Mouse (Mus musculus) ES-Bruce4 (cell line): ENCODE measurements around the gene Arl4c. TPM values are rescaled to one million over a fixed set of nuclear protein-coding genes. Genes with fewer than 3 reads are reported as not detected.

ENCODE experiments used
- H3K27ac ChIP-seq: 2 replicates; pipeline ENCODE4 v1.5.1; 2012; ENCODE audit warnings: low read length, inconsistent platforms; ENCODE audit not compliant: insufficient read depth
- H3K27me3 ChIP-seq: 2 replicates; pipeline ENCODE4 v1.6.1; 2012; ENCODE audit warnings: mild to moderate bottlenecking, low read length, inconsistent platforms; ENCODE audit not compliant: control insufficient read depth, poor library complexity, insufficient read depth, severe bottlenecking
- H3K36me3 ChIP-seq: 2 replicates; pipeline ENCODE4 v1.6.1; 2012; ENCODE audit warnings: inconsistent platforms, mild to moderate bottlenecking, low read length, moderate library complexity; ENCODE audit not compliant: control insufficient read depth, poor library complexity, insufficient read depth, severe bottlenecking
- H3K4me1 ChIP-seq: one replicate; pipeline ENCODE4 v1.8.1; 2011; ENCODE audit warnings: low read length; ENCODE audit not compliant: control insufficient read depth, insufficient read depth
- H3K4me3 ChIP-seq: 2 replicates; pipeline ENCODE4 v1.5.1; 2011; ENCODE audit warnings: low read depth, mild to moderate bottlenecking, low read length
- H3K9ac ChIP-seq: 2 replicates; pipeline ENCODE4 v1.6.1; 2012; ENCODE audit warnings: low read depth, mild to moderate bottlenecking, inconsistent platforms; ENCODE audit not compliant: poor library complexity, severe bottlenecking
- H3K9me3 ChIP-seq: replicated peaks from 2 replicates; pipeline ENCODE4 v1.6.1; 2012; ENCODE audit warnings: mild to moderate bottlenecking, low read length, inconsistent platforms; ENCODE audit not compliant: control insufficient read depth, poor library complexity, insufficient read depth, severe bottlenecking
- CTCF ChIP-seq: IDR thresholded peaks from one replicate; pipeline ENCODE4 v1.8.1; 2011; ENCODE audit warnings: low read depth, low read length
- EP300 ChIP-seq: IDR thresholded peaks from 2 replicates; pipeline ENCODE4 v1.6.1; 2011; ENCODE audit warnings: low read depth, low read length; ENCODE audit not compliant: insufficient read depth
- POLR2A ChIP-seq: IDR thresholded peaks from one replicate; pipeline ENCODE4 v1.8.1; 2011; ENCODE audit warnings: low read length; ENCODE audit not compliant: insufficient read depth
- polyA plus RNA-seq: library from polyadenylated mRNA; stranded (reverse); fragments of >200 nt; gene quantifications from 2 replicates; pipeline ENCODE4 v1.2.4, GENCODE M21; 2011; ENCODE audit warnings: low read depth; ENCODE audit not compliant: missing spikeins, insufficient read depth, insufficient read length

The Arl4c gene
- polyA plus RNA-seq, 1 experiment = 108 TPM

DNA sequence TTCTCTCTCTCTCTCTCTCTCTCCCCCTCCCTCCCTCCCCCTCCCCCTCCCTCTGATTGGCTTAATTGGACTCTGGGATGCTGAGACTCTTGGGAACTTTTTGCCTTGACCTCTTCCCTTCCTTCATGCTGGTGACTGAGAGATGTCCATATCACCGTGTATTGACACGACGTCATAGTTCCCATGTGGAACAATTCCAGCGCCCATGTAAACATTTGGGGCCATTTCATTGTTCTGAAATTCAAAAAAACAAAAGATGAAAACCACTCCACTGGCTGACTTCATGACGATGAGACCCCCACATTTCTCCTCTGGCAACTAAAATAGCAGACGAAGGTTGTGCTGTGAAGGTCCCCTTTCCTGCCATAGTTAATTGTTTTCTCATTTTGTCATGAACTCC is 69.2 kb downstream of the Arl4c start:
- H3K4me3 ChIP-seq = no peak overlapping the region
- TF ChIP-seq POLR2A = no peak
- TF ChIP-seq EP300 = no peak
- no peak for TF ChIP-seq CTCF
- H3K36me3 ChIP-seq = no peaks in the 10 kb centered on the region
- H3K27ac ChIP-seq = no peak overlapping the region
- H3K4me1 ChIP-seq = no peaks in the 10 kb centered on the region
- no peaks in the 10 kb centered on the region for H3K9me3 ChIP-seq
- no peaks in the 10 kb centered on the region for H3K27me3 ChIP-seq
- no peak overlapping the region for H3K9ac ChIP-seq

DNA sequence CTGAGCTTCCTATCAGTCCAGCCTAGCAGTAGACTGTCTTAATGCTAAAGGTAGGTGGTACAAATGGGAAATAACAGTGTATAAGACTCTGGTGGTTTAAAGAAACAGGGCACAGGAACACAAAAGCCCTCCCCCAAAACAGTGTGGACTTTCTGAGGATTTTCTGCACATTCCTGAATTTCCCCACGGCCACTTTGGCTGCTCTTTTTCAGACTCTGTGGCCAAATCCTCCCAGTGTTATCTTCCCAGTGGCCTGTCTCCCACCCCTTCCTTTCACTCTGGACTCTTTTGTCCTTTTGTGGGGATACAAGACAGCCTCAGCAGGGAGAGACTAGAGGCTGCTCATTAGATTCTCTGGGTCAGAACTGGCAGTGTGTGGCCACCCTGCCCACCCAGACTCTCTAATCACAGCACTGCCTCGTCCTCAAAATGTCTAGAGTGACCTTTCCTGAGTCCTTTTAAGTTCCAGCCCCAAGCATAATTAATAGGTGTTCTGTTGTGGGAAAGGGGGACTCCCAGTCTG is 72.0 kb downstream of the Arl4c start:
- TF ChIP-seq EP300 (no peak), POLR2A (no peak), CTCF (no peak)
- Histone ChIP-seq H3K27ac (no peak overlapping the region), H3K4me3 (no peak overlapping the region), H3K9me3 (no peaks in the 10 kb centered on the region), H3K9ac (no peak overlapping the region), H3K36me3 (no peaks in the 10 kb centered on the region), H3K4me1 (no peaks in the 10 kb centered on the region), H3K27me3 (no peaks in the 10 kb centered on the region)

DNA sequence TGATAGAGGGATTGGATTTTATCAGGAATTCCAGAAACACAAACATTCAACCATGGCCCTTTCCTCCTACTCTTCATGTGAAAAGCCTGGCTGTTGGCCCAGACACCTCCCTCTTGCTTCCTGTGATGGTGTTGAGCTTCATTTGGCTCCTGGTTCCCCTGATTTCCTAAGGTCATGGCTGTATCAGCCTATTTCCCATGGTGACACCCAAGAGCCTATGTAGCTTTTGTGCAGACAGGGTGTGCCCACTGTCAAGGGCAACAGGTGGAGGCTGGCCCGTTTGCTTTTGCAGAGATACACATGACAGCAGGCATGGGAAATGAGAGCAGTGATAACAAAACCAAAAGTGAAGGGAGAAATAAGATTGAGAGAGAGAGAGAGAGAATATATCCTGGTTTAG is 76.8 kb downstream of the Arl4c start:
- TF ChIP-seq EP300 (no peak), CTCF (no peak), POLR2A (no peak)
- Histone ChIP-seq H3K27me3 (no peaks in the 10 kb centered on the region), H3K27ac (no peak overlapping the region), H3K4me1 (no peaks in the 10 kb centered on the region), H3K4me3 (no peak overlapping the region), H3K9me3 (no peaks in the 10 kb centered on the region), H3K9ac (no peak overlapping the region), H3K36me3 (no peaks in the 10 kb centered on the region)

DNA sequence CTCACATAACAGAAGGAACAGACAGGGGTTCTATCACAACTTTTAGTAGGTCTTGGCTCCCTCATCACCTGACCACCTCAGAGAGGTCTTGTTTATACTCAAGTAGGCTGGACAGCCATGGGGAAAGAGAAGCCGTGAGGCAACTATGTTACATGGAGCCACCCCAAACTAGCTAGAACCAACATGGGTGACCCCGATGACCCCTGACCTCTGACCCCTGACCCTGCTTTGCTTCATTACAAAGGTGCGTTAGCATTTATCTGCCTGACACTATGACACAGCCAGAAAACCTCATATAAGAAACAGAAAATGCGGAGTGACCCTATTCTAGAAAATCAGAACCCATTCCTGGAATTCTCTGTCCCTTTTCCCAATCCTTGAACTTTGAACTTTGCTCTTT is 77.6 kb downstream of the Arl4c start:
- Histone ChIP-seq H3K4me3 (no peak overlapping the region), H3K9me3 (no peaks in the 10 kb centered on the region), H3K27me3 (no peaks in the 10 kb centered on the region), H3K4me1 (no peaks in the 10 kb centered on the region), H3K36me3 (no peaks in the 10 kb centered on the region), H3K27ac (no peak overlapping the region), H3K9ac (no peak overlapping the region)
- TF ChIP-seq EP300 (no peak), CTCF (no peak), POLR2A (no peak)

DNA sequence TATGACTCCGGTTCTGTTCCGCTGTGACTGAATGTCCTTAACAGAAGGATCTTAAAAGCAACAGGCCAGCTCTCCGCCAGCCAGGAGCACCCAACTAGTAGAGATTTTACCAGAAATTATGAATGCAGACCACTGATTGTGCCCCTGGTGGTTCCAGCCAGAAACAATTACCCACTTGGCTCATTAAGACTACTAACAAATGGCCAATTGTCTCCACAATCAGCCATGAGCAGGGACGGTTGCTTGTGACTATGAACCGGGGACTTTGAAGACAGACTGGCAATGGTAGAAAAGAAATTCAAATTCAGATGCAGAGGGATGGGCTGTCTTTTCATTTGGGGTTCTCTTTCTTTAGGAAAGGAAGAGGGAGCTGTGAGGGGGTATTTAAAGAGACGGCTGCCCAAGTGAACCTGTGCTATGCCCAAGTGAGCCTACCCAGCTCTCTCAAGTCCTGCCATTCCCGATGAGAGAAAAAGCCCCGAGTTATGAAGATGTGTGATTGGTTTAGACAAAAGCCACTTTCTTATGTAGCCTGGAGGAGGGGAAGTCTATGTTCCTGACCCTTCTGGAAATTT is 78.4 kb downstream of the Arl4c start:
- Histone ChIP-seq H3K9ac (no peak overlapping the region), H3K4me1 (no peaks in the 10 kb centered on the region), H3K27me3 (no peaks in the 10 kb centered on the region), H3K4me3 (no peak overlapping the region), H3K36me3 (no peaks in the 10 kb centered on the region), H3K27ac (no peak overlapping the region), H3K9me3 (no peaks in the 10 kb centered on the region)
- no peak for TF ChIP-seq EP300
- TF ChIP-seq POLR2A = no peak
- TF ChIP-seq CTCF = no peak

Other genes starting within 250 kb of the Arl4c start
- gene Glrp1, start 192.2 kb downstream of the Arl4c start, polyA plus RNA-seq = not detected in 2 replicates